Mouse (Mus musculus) common myeloid progenitor, adult 5-6 weeks (primary cell): ENCODE results near the gene Adat1. TPM values are rescaled to one million over a fixed set of nuclear protein-coding genes. Genes with fewer than 3 reads are reported as not detected.
"Not testable (repeated sequence)": the region's sequence is repeated elsewhere in the genome, so short reads cannot be mapped to it uniquely, and the experiment has no call there.

Source experiments
- ATAC-seq: replicated peaks from 2 replicates; pipeline ENCODE4 v1.8.0; 2016; ENCODE audit warnings: low read depth, mild to moderate bottlenecking, moderate TSS enrichment, inconsistent platforms; ENCODE audit not compliant: poor library complexity, severe bottlenecking
- total RNA-seq: library from RNA; stranded (forward); fragments of 200-1000, 187-1606 nt; gene quantifications from 2 replicates; pipeline ENCODE4 v1.2.3, GENCODE M21; 2017

The Adat1 gene
- total RNA-seq, 1 experiment from 2014 or later: 6.0 TPM

DNA sequence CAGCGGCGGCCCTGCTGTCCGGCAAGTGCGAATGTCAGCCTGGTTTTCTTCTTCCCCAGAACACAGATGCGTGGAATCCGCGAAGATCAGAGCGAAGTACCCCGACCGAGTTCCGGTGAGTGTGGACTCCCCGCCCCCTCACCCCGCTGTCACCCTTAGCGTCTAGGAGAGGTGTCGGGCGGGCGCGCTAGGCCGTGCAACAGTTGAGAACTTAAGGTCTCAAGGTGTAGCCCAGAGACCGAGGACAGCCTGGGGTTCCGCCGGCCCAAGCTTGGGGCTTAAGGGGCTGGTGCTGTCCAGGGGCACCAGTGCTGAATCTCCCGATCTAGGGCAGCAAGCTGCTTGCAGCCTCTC lies 51.0 kb downstream of the Adat1 start:
- ATAC-seq: peak; percentile 52

DNA sequence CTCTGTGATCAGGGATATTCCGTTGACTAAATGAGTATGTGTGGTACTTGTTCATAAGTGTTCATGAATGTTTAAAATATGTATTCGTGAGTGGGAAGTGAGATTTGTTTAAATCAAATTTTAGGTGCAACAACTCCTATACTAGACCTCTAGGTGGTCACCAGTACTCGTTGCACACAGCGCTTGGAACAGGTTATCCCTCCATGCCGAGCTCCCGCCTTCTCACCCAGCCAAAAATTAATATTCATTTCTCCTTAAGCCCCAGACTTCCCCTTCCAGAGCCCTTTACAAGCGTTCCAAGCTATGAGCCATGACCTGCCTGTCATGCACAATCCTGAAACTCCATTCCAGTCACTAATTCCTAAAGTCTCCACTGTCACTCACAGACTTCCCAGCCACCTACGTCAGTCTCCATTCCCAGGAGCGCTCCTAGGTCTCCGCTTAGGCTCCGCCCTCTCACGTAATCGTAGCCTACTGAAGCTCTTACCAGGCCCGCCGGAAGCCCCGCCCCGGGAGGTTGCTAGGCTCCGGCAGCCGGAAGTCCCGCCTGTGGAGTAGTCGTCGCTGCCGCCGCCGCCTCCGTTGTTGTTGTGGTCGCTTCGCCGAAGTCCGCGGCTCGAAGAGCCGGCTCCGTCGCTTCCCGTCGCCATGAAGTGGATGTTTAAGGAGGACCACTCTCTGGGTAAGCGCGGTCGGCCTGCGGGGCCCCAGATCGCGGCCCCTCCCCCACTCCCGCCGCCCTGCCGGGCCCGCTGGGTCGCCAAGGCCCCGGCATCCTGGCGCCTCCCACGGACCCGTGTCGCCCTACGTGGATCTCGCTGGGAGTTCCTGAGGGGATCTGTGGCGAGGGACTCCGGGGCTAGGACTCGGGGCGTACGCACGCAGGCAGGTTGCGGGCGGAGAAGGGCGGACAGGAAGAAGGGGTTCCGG lies 51.7 kb downstream of the Adat1 start, which contains the start of gene Gabarapl2:
Gene Gabarapl2 (plus strand): TSS at position 533 of the 930 bp plus-strand sequence.
- peak; percentile 88 for ATAC-seq

DNA sequence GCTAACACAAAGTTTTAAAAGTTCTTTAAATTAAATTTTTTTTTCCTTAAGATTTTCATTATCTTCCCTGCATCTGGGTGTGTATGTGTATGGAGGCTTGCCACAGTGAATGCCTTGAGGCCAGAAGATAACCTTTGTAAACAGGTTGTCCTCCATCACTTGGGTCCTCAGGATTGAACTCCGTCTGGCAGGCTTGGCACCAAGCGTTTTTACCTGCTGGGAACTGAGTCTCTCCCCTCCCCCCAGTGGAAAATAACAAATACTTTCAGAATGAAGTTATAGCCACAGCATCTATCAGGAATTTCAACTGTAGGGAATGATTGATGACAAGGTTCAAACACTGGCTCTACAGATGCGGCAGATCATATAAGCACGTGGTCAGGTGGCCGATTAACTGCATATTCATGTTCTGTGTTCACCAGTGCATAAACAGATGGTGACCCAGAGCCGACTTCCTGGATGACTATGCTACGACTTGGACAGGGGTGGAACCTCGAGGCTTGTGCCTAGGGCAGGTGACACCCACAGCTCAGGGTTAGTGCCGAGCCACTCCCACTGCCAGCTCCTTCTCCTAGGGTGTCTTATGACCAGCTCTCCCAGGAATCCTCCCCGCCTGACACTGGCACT lies 52.5 kb downstream of the Adat1 start:
- ATAC-seq: peak; percentile 72

- not testable (repeated sequence) for ATAC-seq
Measured at GRCm38 (mm10) chr8:111938076-111938985, 53.8 kb downstream of the Adat1 start.

DNA sequence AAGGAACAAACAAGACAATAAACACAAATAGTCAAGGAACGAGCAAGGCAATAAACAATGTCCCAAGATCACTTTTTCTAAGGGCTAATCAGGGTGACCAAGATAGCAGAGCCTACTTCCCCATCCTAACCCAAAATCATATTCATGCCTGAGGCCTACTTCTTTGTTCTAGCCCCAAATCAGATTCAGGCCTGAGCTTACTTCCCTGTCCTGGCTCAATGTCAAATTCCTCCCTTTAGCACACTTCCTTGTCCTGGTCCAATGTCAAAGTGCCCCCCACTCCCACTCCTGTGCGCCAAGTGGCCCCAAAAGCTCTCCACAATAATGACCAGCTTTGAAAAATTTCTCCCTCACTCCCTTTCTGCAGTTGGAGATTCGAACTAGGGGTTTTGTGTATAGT lies 54.9 kb downstream of the Adat1 start:
- ATAC-seq: no peak

GRCm38 (mm10) chr8:111934201-111934600 lies 57.9 kb downstream of the Adat1 start:
- ATAC-seq: no peak

DNA sequence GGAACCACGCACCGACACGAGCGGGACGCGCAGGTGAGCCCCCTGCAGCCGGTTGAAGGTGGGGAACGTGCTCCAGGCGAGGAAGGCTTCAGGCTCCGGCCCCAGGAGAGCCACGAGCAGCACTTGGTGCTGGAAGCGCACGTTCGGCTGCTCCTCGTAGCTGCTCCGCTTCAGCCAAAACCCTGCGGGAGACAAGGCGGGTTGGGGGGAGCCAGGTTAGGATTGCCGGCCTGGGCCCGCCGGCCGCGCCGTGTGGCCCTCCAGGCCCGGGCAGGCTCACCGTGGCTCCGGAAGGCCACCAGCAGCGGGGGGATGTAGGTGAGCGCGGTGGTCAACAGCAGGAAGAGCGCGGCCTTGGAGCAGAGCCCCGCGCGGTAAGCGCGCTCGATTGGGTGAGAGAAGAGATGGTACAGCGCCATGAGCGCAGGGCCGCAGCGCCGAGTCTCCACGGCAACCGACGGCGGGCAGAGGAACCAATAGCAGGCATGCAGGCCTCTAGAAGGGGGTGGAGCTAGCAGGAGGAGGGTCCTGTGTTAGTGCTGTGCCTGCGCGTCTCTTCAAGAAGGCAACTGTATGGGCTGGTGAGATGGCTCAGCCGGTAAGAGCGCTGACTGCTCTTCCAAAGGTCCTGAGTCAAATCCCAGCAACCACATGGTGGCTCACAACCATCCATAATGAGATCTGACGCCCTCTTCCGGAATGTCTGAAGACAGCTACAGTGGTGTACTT lies 58.6 kb downstream of the Adat1 start, which contains the start of gene Tmem231:
Gene Tmem231 (minus strand): TSS at position 534 of the 729 bp plus-strand sequence.
- ATAC-seq: peak; percentile 99

- ATAC-seq: peak; percentile 51
Measured at GRCm38 (mm10) chr8:111932580-111933336, 59.3 kb downstream of the Adat1 start.

- no peak for ATAC-seq
Measured at GRCm38 (mm10) chr8:111931721-111932120, 60.4 kb downstream of the Adat1 start.

GRCm38 (mm10) chr8:111929648-111930344 lies 62.3 kb downstream of the Adat1 start:
- ATAC-seq: peak; percentile 62

GRCm38 (mm10) chr8:111924976-111925375 lies 67.1 kb downstream of the Adat1 start:
- no peak for ATAC-seq

DNA sequence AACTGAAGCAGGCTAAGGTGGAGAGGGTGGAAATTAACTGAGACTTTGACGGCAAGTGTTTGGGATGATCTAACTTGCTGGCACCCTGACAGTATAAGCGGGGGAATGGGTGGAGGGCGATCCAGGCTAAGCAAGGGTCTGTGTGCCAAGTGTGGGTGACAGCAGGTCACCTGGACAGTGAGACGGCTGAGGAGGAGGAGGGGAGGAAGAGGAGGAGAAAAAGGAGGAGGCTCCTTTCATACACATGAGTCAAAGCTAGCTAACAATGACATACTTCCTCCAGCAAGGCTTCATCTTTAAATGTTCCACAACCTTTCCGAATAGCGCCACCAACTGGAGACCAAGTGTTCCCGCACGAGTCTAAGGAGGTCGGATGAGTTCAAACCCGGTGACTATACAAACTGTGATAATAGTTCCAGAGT lies 68.7 kb downstream of the Adat1 start:
- peak; percentile 95 for ATAC-seq

DNA sequence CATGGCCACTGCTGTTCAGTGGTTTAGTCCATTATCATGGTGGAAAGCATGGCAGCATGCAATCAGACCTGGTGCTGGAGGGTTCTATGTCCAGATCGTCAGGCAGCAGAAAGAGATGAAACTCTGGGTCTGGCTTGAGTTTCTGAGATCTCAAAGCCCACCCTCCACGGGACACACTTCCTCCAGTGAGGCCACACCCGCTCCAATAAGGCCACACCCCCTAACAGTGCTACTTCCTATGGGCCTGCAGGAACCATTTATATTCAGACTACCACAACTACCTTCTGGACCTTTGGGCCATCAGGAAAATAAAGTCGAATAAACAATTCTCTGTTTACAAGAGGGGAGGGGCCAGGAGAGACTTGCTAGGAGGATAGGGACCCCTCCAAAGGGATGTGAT lies 71.1 kb downstream of the Adat1 start:
- ATAC-seq: no peak

- no peak for ATAC-seq
Measured at GRCm38 (mm10) chr8:111919663-111920062, 72.4 kb downstream of the Adat1 start.
